Mouse (Mus musculus) heart, embryonic 10.5 days (tissue): ENCODE measurements around the gene Phactr4. TPM values are rescaled to one million over a fixed set of nuclear protein-coding genes. Genes with fewer than 3 reads are reported as not detected.

ENCODE experiments used
- DNase-seq: peaks from one replicate; pipeline ENCODE4 v3.0.0-alpha.2; 2017; ENCODE audit warnings: low spot score
- H3K27ac ChIP-seq: fragments of 300-500 bp; sonication (generic); 2 replicates; pipeline ENCODE4 v1.5.1; 2016; ENCODE audit warnings: mild to moderate bottlenecking
- H3K27me3 ChIP-seq: fragments of 300-500 bp; sonication (generic); 2 replicates; pipeline ENCODE4 v1.6.1; 2016; ENCODE audit warnings: mild to moderate bottlenecking; ENCODE audit not compliant: poor library complexity, insufficient read depth, severe bottlenecking
- H3K36me3 ChIP-seq: fragments of 300-500 bp; sonication (generic); 2 replicates; pipeline ENCODE4 v1.6.1; 2016; ENCODE audit warnings: mild to moderate bottlenecking, moderate library complexity
- H3K4me1 ChIP-seq: fragments of 300-500 bp; sonication (generic); 2 replicates; pipeline ENCODE4 v1.6.1; 2016; ENCODE audit warnings: mild to moderate bottlenecking
- H3K4me3 ChIP-seq: fragments of 300-500 bp; sonication (generic); 2 replicates; pipeline ENCODE4 v1.5.1; 2016; ENCODE audit warnings: mild to moderate bottlenecking, moderate library complexity
- H3K9me3 ChIP-seq: fragments of 300-500 bp; sonication (generic); 2 replicates; pipeline ENCODE4 v1.6.1; 2016; ENCODE audit warnings: mild to moderate bottlenecking, moderate library complexity
- WGBS: fragments of 180-500 bp; shearing (Covaris S2); methylation state at CpG from one replicate; pipeline ENCODE4 v1.1.7; 2016; 5-methylcytosine and 5-hydroxymethylcytosine counted together
- polyA plus RNA-seq: library from polyadenylated mRNA; unstranded; fragments of >200 nt; fragmentation: Nextera tagmentation; extraction: Ambion mirVana; gene quantifications from 2 replicates; pipeline ENCODE4 v1.2.1, GENCODE M21; 2016

Gene Phactr4
- polyA plus RNA-seq, 1 experiment from 2014 or later: 22.3 TPM

GRCm38 (mm10) chr4:132331960-132332359, 90.3 kb downstream of the Phactr4 start:
- H3K36me3 ChIP-seq: peaks cover 51% of the 10 kb centered on the region
- H3K27ac ChIP-seq: no peak overlapping the region
- H3K4me1 ChIP-seq: peaks cover 15% of the 10 kb centered on the region
- H3K9me3 ChIP-seq: no peaks in the 10 kb centered on the region
- WGBS: 86% methylated on average over 3 of the region's 3 CpGs
- H3K27me3 ChIP-seq: no peaks in the 10 kb centered on the region
- no peak for DNase-seq
- no peak overlapping the region for H3K4me3 ChIP-seq

GRCm38 (mm10) chr4:132329835-132330354, 92.4 kb downstream of the Phactr4 start:
- Histone ChIP-seq H3K36me3 (peaks cover 43% of the 10 kb centered on the region), H3K4me1 (peaks cover 15% of the 10 kb centered on the region), H3K27ac (peak overlapping the region; percentile 95), H3K4me3 (peak overlapping the region; percentile 85), H3K9me3 (no peaks in the 10 kb centered on the region), H3K27me3 (no peaks in the 10 kb centered on the region)
- DNase-seq: no peak
- 13% methylated on average over 10 of the region's 10 CpGs for WGBS

- Histone ChIP-seq H3K4me1 (peaks cover 15% of the 10 kb centered on the region), H3K27me3 (no peaks in the 10 kb centered on the region), H3K27ac (peak within 1 kb of the TSS; percentile 95), H3K36me3 (peaks cover 43% of the 10 kb centered on the region), H3K4me3 (peak within 1 kb of the TSS; percentile 85), H3K9me3 (no peaks in the 10 kb centered on the region)
- peak; percentile 98 for DNase-seq
- WGBS: under 1% methylated on average over 52 of the region's 52 CpGs
These were observed 93.0 kb downstream of the Phactr4 start, which contains the start of gene Trnau1ap for GRCm38 (mm10) chr4:132329115-132329834. TSS of gene Trnau1ap (minus strand) at chr4:132329538.

GRCm38 (mm10) chr4:132328391-132328982, 93.8 kb downstream of the Phactr4 start:
- Histone ChIP-seq H3K4me3 (peak overlapping the region; percentile 85), H3K27ac (peak overlapping the region; percentile 95), H3K27me3 (no peaks in the 10 kb centered on the region), H3K36me3 (peaks cover 43% of the 10 kb centered on the region), H3K9me3 (no peaks in the 10 kb centered on the region), H3K4me1 (peaks cover 15% of the 10 kb centered on the region)
- no peak for DNase-seq
- WGBS: 48% methylated on average over 14 of the region's 14 CpGs

GRCm38 (mm10) chr4:132326481-132326880, 95.8 kb downstream of the Phactr4 start:
- Histone ChIP-seq H3K36me3 (peaks cover 38% of the 10 kb centered on the region), H3K27me3 (no peaks in the 10 kb centered on the region), H3K4me1 (peaks cover 15% of the 10 kb centered on the region), H3K9me3 (no peaks in the 10 kb centered on the region), H3K4me3 (no peak overlapping the region), H3K27ac (no peak overlapping the region)
- WGBS: 84% methylated on average over 5 of the region's 5 CpGs
- no peak for DNase-seq

- Histone ChIP-seq H3K27me3 (no peaks in the 10 kb centered on the region), H3K27ac (0 out of 2 replicates have a peak overlapping the region, but pooled peaks have one; percentile 42), H3K9me3 (no peaks in the 10 kb centered on the region), H3K4me1 (no peaks in the 10 kb centered on the region), H3K36me3 (peaks cover 80% of the 10 kb centered on the region), H3K4me3 (no peak overlapping the region)
- no peak for DNase-seq
- WGBS: 76% methylated on average over 8 of the region's 8 CpGs
These were observed 106.6 kb downstream of the Phactr4 start for GRCm38 (mm10) chr4:132315711-132316110.

GRCm38 (mm10) chr4:132312627-132313026, 109.7 kb downstream of the Phactr4 start:
- Histone ChIP-seq H3K27me3 (no peaks in the 10 kb centered on the region), H3K4me3 (no peak overlapping the region), H3K36me3 (peaks cover 68% of the 10 kb centered on the region), H3K9me3 (no peaks in the 10 kb centered on the region), H3K27ac (no peak overlapping the region), H3K4me1 (peaks cover 7% of the 10 kb centered on the region)
- WGBS: 82% methylated on average over 5 of the region's 5 CpGs
- DNase-seq: no peak

GRCm38 (mm10) chr4:132311801-132312200, 110.5 kb downstream of the Phactr4 start:
- no peaks in the 10 kb centered on the region for H3K9me3 ChIP-seq
- no peak for DNase-seq
- H3K4me1 ChIP-seq: peaks cover 7% of the 10 kb centered on the region
- peaks cover 60% of the 10 kb centered on the region for H3K36me3 ChIP-seq
- WGBS: 44% methylated on average over 3 of the region's 3 CpGs
- no peak overlapping the region for H3K4me3 ChIP-seq
- H3K27ac ChIP-seq: no peak overlapping the region
- H3K27me3 ChIP-seq: no peaks in the 10 kb centered on the region

GRCm38 (mm10) chr4:132311209-132311608, 111.1 kb downstream of the Phactr4 start:
- H3K9me3 ChIP-seq: no peaks in the 10 kb centered on the region
- peaks cover 55% of the 10 kb centered on the region for H3K36me3 ChIP-seq
- WGBS: 52% methylated on average over 1 of the region's 1 CpGs
- no peak for DNase-seq
- H3K27me3 ChIP-seq: no peaks in the 10 kb centered on the region
- H3K4me3 ChIP-seq: no peak overlapping the region
- peaks cover 7% of the 10 kb centered on the region for H3K4me1 ChIP-seq
- H3K27ac ChIP-seq: no peak overlapping the region

GRCm38 (mm10) chr4:132309849-132310472, 112.3 kb downstream of the Phactr4 start:
- 32% methylated on average over 10 of the region's 10 CpGs for WGBS
- Histone ChIP-seq H3K27me3 (no peaks in the 10 kb centered on the region), H3K4me1 (peaks cover 7% of the 10 kb centered on the region), H3K9me3 (no peaks in the 10 kb centered on the region), H3K4me3 (peak overlapping the region; percentile 79), H3K27ac (peak overlapping the region; percentile 94), H3K36me3 (peaks cover 49% of the 10 kb centered on the region)
- no peak for DNase-seq

- no peak for DNase-seq
- no peaks in the 10 kb centered on the region for H3K27me3 ChIP-seq
- under 1% methylated on average over 15 of the region's 15 CpGs for WGBS
- H3K9me3 ChIP-seq: no peaks in the 10 kb centered on the region
- peaks cover 47% of the 10 kb centered on the region for H3K36me3 ChIP-seq
- H3K4me3 ChIP-seq: peak overlapping the region; percentile 79
- H3K4me1 ChIP-seq: peaks cover 7% of the 10 kb centered on the region
- H3K27ac ChIP-seq: peak overlapping the region; percentile 94
These were observed 113.0 kb downstream of the Phactr4 start for GRCm38 (mm10) chr4:132309140-132309848.

- peaks cover 40% of the 10 kb centered on the region for H3K36me3 ChIP-seq
- peak overlapping the region; percentile 79 for H3K4me3 ChIP-seq
- H3K27ac ChIP-seq: peak overlapping the region; percentile 94
- H3K9me3 ChIP-seq: no peaks in the 10 kb centered on the region
- H3K27me3 ChIP-seq: no peaks in the 10 kb centered on the region
- H3K4me1 ChIP-seq: peaks cover 7% of the 10 kb centered on the region
- 1% methylated on average over 41 of the region's 41 CpGs for WGBS
- DNase-seq: peak; percentile 95
These were observed 113.7 kb downstream of the Phactr4 start for GRCm38 (mm10) chr4:132308437-132309139.
